Mouse (Mus musculus): Measurements from ENCODE around the gene Rpl18. TPM values are rescaled to one million over a fixed set of nuclear protein-coding genes. Genes with fewer than 3 reads are reported as not detected.

The Rpl18 gene
- polyA plus RNA-seq, 1 experiment from 2014 or later: 579 TPM

GRCm38 (mm10) chr7:45704730-45705442, 10.4 kb upstream of the Rpl18 start, which contains the start of gene Dbp:
TSS of gene Dbp (plus strand) at chr7:45705088.
- ATAC-seq: peak; percentile 86
- 0% methylated on average over 36 of the region's 36 CpGs for WGBS
- H3K4me1 ChIP-seq (replicated peaks; ENCODE audit: control insufficient read depth, insufficient read depth, low read length): peaks cover 75% of the 10 kb centered on the region

GRCm38 (mm10) chr7:45705443-45705864, 9.8 kb upstream of the Rpl18 start:
- ATAC-seq: no peak
- H3K4me3 ChIP-seq (replicated peaks; ENCODE audit: low read length): peak overlapping the region; percentile 55
- H3K4me2 ChIP-seq (ENCODE audit: low read length): peak overlapping the region; percentile 97
- H3K36me3 ChIP-seq (ENCODE audit: control insufficient read depth, insufficient read depth): 0 out of 2 replicates have a peak, but pooled peaks cover under 1% of the 10 kb centered on the region
- H3K4me1 ChIP-seq (replicated peaks; ENCODE audit: control insufficient read depth, insufficient read depth, low read length): peaks cover 69% of the 10 kb centered on the region
- 0% methylated on average over 21 of the region's 21 CpGs for WGBS
- peak overlapping the region; percentile 56 for H3K9ac ChIP-seq (replicated peaks; ENCODE audit: low read depth, low read length)
- no peaks in the 10 kb centered on the region for H3K9me3 ChIP-seq (ENCODE audit: control insufficient read depth, low read length)
- H3K27me3 ChIP-seq (replicated peaks; ENCODE audit: control insufficient read depth, insufficient read depth, low read length): peaks cover 2% of the 10 kb centered on the region; the same call in 1 of the 2 replicates
- peak overlapping the region; percentile 60; the same call in 1 of the 2 replicates for H3K27ac ChIP-seq (ENCODE audit: low read length)

More at GRCm38 (mm10) chr7:45704730-45705442, 10.4 kb upstream of the Rpl18 start, which contains the start of gene Dbp:
- H3K36me3 ChIP-seq (ENCODE audit: control insufficient read depth, insufficient read depth): no peaks in the 10 kb centered on the region
- H3K27me3 ChIP-seq (replicated peaks; ENCODE audit: control insufficient read depth, insufficient read depth, low read length): peaks cover 4% of the 10 kb centered on the region; the same call in 1 of the 2 replicates
- H3K4me3 ChIP-seq (replicated peaks; ENCODE audit: low read length): peak within 1 kb of the TSS; percentile 55
- H3K9ac ChIP-seq (replicated peaks; ENCODE audit: low read depth, low read length): peak within 1 kb of the TSS; percentile 56
- H3K27ac ChIP-seq (ENCODE audit: low read length): peak within 1 kb of the TSS; percentile 74
- no peaks in the 10 kb centered on the region for H3K9me3 ChIP-seq (ENCODE audit: control insufficient read depth, low read length)
- peak within 1 kb of the TSS; percentile 97 for H3K4me2 ChIP-seq (ENCODE audit: low read length)

- Histone ChIP-seq H3K27ac (ENCODE audit: low read length) (no peak overlapping the region), H3K27me3 (replicated peaks; ENCODE audit: control insufficient read depth, insufficient read depth, low read length) (no peaks in the 10 kb centered on the region), H3K36me3 (ENCODE audit: control insufficient read depth, insufficient read depth) (peaks cover 4% of the 10 kb centered on the region; the same call in 1 of the 2 replicates), H3K4me2 (ENCODE audit: low read length) (peak overlapping the region; percentile 97), H3K4me3 (replicated peaks; ENCODE audit: low read length) (peak overlapping the region; percentile 55), H3K9ac (replicated peaks; ENCODE audit: low read depth, low read length) (peak overlapping the region; percentile 76), H3K4me1 (replicated peaks; ENCODE audit: control insufficient read depth, insufficient read depth, low read length) (peaks cover 66% of the 10 kb centered on the region), H3K9me3 (ENCODE audit: control insufficient read depth, low read length) (no peaks in the 10 kb centered on the region)
- ATAC-seq: no peak
- WGBS: 0% methylated on average over 7 of the region's 7 CpGs
Measured at GRCm38 (mm10) chr7:45705873-45706281, 9.4 kb upstream of the Rpl18 start.

GRCm38 (mm10) chr7:45706721-45707241, 8.5 kb upstream of the Rpl18 start:
- Histone ChIP-seq H3K9ac (replicated peaks; ENCODE audit: low read depth, low read length) (peak overlapping the region; percentile 76), H3K27ac (ENCODE audit: low read length) (peak overlapping the region; percentile 25; the same call in 1 of the 2 replicates), H3K4me3 (replicated peaks; ENCODE audit: low read length) (peak overlapping the region; percentile 55), H3K36me3 (ENCODE audit: control insufficient read depth, insufficient read depth) (peaks cover 13% of the 10 kb centered on the region), H3K27me3 (replicated peaks; ENCODE audit: control insufficient read depth, insufficient read depth, low read length) (no peaks in the 10 kb centered on the region), H3K9me3 (ENCODE audit: control insufficient read depth, low read length) (no peaks in the 10 kb centered on the region), H3K4me2 (ENCODE audit: low read length) (peak overlapping the region; percentile 97), H3K4me1 (replicated peaks; ENCODE audit: control insufficient read depth, insufficient read depth, low read length) (peaks cover 57% of the 10 kb centered on the region)
- no peak for ATAC-seq
- WGBS: 0% methylated on average over 44 of the region's 45 CpGs

- H3K4me2 ChIP-seq (ENCODE audit: low read length): peak overlapping the region; percentile 97
- under 1% methylated on average over 27 of the region's 27 CpGs for WGBS
- no peaks in the 10 kb centered on the region for H3K9me3 ChIP-seq (ENCODE audit: control insufficient read depth, low read length)
- peaks cover 57% of the 10 kb centered on the region for H3K4me1 ChIP-seq (replicated peaks; ENCODE audit: control insufficient read depth, insufficient read depth, low read length)
- H3K27me3 ChIP-seq (replicated peaks; ENCODE audit: control insufficient read depth, insufficient read depth, low read length): no peaks in the 10 kb centered on the region
- peak; percentile 12; the same call in 1 of the 2 replicates for ATAC-seq
- H3K9ac ChIP-seq (replicated peaks; ENCODE audit: low read depth, low read length): peak overlapping the region; percentile 33; the same call in 1 of the 2 replicates
- peaks cover 20% of the 10 kb centered on the region for H3K36me3 ChIP-seq (ENCODE audit: control insufficient read depth, insufficient read depth)
- H3K27ac ChIP-seq (ENCODE audit: low read length): peak overlapping the region; percentile 30
- H3K4me3 ChIP-seq (replicated peaks; ENCODE audit: low read length): peak overlapping the region; percentile 55
Measured at GRCm38 (mm10) chr7:45707375-45707967, 7.8 kb upstream of the Rpl18 start.

GRCm38 (mm10) chr7:45708221-45708761, 7.0 kb upstream of the Rpl18 start:
- Histone ChIP-seq H3K9me3 (ENCODE audit: control insufficient read depth, low read length) (no peaks in the 10 kb centered on the region), H3K4me2 (ENCODE audit: low read length) (peak overlapping the region; percentile 97), H3K27me3 (replicated peaks; ENCODE audit: control insufficient read depth, insufficient read depth, low read length) (no peaks in the 10 kb centered on the region), H3K27ac (ENCODE audit: low read length) (peak overlapping the region; percentile 24; the same call in 1 of the 2 replicates), H3K4me3 (replicated peaks; ENCODE audit: low read length) (no peak overlapping the region), H3K4me1 (replicated peaks; ENCODE audit: control insufficient read depth, insufficient read depth, low read length) (peaks cover 53% of the 10 kb centered on the region), H3K36me3 (ENCODE audit: control insufficient read depth, insufficient read depth) (peaks cover 28% of the 10 kb centered on the region), H3K9ac (replicated peaks; ENCODE audit: low read depth, low read length) (no peak overlapping the region)
- WGBS: 62% methylated on average over 13 of the region's 13 CpGs
- ATAC-seq: no peak

GRCm38 (mm10) chr7:45709036-45709435, 6.2 kb upstream of the Rpl18 start:
- 44% methylated on average over 6 of the region's 6 CpGs for WGBS
- H3K4me2 ChIP-seq (ENCODE audit: low read length): no peak overlapping the region
- H3K36me3 ChIP-seq (ENCODE audit: control insufficient read depth, insufficient read depth): peaks cover 29% of the 10 kb centered on the region
- H3K27me3 ChIP-seq (replicated peaks; ENCODE audit: control insufficient read depth, insufficient read depth, low read length): no peaks in the 10 kb centered on the region
- ATAC-seq: no peak
- H3K4me1 ChIP-seq (replicated peaks; ENCODE audit: control insufficient read depth, insufficient read depth, low read length): peaks cover 48% of the 10 kb centered on the region
- no peak overlapping the region for H3K9ac ChIP-seq (replicated peaks; ENCODE audit: low read depth, low read length)
- no peak overlapping the region for H3K4me3 ChIP-seq (replicated peaks; ENCODE audit: low read length)
- H3K27ac ChIP-seq (ENCODE audit: low read length): no peak overlapping the region
- no peaks in the 10 kb centered on the region for H3K9me3 ChIP-seq (ENCODE audit: control insufficient read depth, low read length)

GRCm38 (mm10) chr7:45709677-45710355, 5.4 kb upstream of the Rpl18 start:
- no peak overlapping the region for H3K4me2 ChIP-seq (ENCODE audit: low read length)
- H3K9me3 ChIP-seq (ENCODE audit: control insufficient read depth, low read length): no peaks in the 10 kb centered on the region

More at GRCm38 (mm10) chr7:45709677-45710355, 5.4 kb upstream of the Rpl18 start:
- peaks cover 29% of the 10 kb centered on the region for H3K36me3 ChIP-seq (ENCODE audit: control insufficient read depth, insufficient read depth)
- 74% methylated on average over 14 of the region's 14 CpGs for WGBS
- H3K4me3 ChIP-seq (replicated peaks; ENCODE audit: low read length): no peak overlapping the region
- peaks cover 55% of the 10 kb centered on the region for H3K4me1 ChIP-seq (replicated peaks; ENCODE audit: control insufficient read depth, insufficient read depth, low read length)
- no peaks in the 10 kb centered on the region for H3K27me3 ChIP-seq (replicated peaks; ENCODE audit: control insufficient read depth, insufficient read depth, low read length)
- H3K27ac ChIP-seq (ENCODE audit: low read length): peak overlapping the region; percentile 53; the same call in 1 of the 2 replicates
- no peak for ATAC-seq
- H3K9ac ChIP-seq (replicated peaks; ENCODE audit: low read depth, low read length): no peak overlapping the region
